Mouse (Mus musculus) kidney, postnatal 4 days (tissue): ENCODE measurements around the gene Orc2.

Experiments
- DNase-seq, 2 experiments: peaks; one replicate each; pipeline ENCODE4 v3.0.0; 2021; ENCODE audit warnings: mixed read lengths in 2 of 2

Orc2 gene

DNA sequence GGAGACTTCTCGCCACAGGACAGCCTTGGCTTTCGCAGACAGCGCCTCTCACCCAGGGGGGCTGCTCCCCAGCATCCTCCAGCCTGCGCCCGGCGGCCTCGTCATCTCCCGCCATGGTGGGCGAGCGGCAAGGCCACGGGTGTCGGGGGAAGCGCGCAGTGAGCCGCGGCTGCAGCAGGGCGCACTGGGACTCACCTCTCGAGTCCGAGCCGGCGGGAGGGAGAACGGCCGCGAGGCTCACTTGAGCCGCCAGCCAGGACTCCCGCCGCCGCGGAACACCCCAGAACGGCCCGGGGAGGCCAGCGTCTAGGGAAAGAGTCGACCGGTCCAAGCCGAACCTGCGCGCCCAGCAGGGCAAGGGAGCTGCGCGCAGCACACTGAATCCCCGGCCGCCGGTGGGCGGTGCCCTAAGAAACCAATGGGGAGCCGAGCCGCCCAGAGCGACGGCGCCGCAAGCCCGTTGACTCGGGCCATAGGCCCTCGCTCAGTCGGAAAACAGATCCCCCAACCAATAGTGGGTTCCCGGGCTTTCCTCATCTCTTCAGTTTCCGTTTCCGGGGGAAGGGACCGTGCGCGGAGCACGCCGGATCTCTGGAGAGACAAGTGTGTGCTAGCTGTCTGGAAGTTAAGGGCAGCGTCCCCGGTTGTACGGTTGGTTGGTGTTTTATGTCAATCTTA, at the start of gene Orc2:
Gene Orc2, minus strand, starts transcription at position 533 of the 678 bp plus-strand sequence.
- DNase-seq: peak; percentile 91 to 95

DNA sequence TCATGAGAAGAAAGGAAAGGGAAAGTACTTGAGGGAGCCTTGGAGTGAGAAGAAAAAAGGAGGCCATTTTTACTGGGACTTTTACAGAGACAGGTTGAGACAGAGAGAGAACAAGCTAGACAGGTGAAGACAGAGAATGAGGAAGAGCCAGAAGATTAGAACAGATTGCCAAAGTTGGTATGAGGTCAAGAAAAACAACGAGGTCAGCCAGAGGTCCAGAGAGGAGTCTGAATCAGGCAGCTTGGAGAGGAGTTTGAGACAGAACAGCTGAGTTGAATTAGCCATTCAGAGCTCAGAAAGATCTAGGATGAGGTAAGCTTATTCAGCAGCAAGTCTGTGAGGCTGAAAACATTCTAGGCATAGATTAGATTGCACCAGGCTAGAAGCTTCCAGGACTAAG, 36.5 kb upstream of the Orc2 start:
- DNase-seq: no peak

DNA sequence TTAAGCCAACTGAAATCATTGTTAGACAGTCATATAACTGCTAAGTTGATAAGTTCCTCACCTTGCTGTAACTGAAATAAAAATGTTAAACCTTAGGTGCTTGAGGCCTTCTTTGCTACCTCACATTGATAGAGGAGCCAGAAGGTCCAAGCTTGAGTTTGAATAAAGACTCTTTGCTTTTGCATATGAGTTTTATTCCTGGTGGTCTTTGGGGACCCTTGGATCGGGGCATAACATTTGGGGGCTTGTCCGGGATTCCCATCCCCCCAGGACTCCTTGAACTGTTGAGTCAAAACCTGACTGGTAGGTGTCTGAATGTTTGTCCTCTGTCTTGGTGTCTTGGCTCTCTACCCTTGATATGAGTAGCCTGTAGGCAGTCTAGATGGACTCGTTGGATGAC, 2.3 kb upstream of the Orc2 start:
- peak; percentile 5 to 9 for DNase-seq

DNA sequence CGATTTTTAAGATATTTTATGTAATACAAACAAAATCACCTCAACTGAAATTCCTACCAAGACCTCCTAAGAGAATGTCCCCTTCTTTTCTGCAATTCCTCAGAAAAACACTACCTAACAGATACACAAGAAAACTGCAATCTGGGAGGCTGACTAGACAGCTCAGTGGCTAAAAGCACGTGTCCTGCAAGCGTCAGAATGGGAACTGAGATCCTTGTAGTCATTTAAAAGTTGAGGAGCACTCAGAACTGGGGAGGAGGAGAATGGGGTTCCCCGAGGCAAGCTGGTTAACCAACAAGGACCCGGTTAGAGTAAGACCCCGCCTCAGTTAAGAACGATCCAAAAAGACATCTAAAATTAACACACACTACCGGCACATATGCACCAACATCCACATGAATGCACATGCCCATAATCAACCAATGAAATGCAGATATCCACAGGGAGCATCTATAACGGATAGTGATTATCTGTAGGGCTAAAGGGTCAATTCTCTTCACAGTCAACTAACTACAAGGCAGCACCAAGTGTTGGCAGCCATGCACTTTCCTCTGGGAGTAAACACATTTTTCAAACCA, 1.0 kb downstream of the Orc2 start:
- DNase-seq: no peak

DNA sequence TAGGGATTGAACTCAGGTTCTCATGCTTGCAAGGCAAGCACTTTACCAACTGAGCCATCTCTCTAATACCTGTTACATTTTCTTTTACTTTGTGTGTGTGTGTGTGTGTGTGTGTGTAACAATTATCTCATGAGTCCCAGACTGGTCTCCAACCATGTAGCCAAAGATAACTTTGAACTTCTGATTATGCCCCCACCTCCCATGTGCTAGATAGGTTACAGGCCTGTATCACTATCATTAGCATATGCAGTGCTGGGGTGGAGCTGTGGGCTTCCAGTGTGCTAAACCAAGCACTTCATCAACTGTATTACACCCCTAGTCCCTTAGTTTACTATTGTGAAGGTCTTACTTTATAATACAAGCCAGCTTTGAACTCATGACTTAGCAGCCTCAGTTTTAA, 1.8 kb downstream of the Orc2 start:
- DNase-seq: no peak

DNA sequence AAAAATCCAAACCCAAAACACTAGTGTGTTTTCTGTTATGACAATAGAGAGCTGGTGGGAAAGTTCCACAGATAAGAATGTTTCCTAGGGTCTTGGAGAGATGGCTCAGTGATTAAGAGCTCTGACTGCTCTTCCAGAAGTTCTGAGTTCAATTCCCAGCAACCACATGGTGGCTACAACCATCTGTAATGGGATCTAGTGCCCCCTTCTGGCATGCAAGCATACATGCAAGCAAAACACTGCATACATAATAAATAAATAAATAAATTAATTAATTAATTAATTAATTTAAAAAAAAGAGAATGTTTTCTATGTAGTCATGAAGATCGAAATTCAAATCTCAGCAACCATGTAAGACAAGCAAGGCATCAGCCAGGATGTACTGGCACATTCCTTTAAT, 6.2 kb downstream of the Orc2 start:
- DNase-seq: no peak

DNA sequence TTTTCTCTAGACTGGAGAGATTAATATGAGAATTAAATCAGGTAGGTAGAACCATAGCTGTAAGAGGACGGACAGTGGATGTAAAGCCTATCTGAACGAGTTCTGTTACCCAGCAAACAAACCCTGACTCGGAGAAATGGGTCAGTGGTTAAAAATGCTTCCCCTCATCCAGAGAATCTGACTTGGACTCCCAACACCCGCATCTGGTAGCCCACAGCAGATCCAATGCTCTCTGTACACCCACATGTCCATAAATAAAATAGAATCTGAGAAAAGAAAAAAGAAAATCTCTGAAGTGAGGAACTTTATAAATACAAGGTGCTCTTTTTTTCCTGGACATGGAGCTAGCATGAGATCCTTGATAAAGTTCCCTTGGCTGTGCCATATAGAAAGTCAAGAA, 7.2 kb downstream of the Orc2 start:
- no peak for DNase-seq

DNA sequence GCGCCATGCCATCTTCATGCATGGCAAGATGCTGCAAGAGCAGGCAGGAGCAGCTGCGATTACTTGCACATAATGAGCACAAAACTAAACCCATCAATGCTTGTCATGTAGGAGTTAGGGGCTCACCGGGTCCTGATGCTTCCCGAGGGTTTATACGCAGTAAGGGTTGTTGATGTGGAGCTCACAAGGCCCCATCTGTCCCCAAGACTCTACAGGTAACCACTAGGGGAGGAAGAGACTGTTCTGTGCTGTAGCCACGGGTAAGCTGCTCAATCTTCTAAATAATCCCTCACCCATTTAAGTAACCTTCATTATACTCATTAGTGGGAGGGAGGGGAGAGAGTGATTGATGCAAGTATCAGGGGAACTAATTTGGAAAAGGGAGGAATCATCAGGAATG, 9.3 kb downstream of the Orc2 start:
- DNase-seq: no peak

DNA sequence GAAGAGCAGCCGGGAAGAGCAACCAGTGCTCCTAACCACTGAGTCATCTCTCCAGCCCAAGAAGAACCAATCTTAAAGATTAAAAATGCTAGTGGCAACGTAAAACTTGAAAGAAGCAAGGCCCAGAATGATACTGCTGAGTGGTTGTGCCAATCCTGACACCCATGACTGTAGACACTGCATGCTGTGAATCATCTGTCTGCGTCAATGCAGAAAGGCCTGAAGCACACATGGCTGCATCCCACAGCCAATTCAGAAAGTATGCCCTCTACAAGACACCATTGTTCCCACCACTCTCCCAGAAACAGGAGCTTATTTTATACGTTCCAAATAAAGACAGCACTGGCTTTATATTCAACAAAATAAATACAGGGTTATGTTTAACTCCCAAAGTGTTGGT, 22.3 kb downstream of the Orc2 start:
- no peak for DNase-seq

DNA sequence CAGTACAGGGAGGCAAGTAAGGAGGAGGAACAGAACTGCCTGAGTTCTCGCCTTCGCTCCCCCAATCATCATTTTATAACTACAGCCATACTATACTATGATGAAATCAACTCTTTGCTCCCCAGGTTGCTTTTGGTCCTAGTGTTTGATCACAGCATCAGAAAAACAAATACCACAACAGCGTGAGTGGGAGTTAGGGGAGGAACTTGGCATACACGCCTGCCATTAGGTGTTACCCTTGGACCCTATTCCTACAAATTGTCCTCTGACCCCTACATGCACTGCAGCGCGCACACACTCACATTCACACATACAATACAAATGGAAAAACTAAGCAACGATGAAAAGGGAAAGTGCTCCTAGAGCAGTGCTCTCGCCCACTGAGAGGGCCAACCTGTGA, 29.2 kb downstream of the Orc2 start:
- no peak for DNase-seq

DNA sequence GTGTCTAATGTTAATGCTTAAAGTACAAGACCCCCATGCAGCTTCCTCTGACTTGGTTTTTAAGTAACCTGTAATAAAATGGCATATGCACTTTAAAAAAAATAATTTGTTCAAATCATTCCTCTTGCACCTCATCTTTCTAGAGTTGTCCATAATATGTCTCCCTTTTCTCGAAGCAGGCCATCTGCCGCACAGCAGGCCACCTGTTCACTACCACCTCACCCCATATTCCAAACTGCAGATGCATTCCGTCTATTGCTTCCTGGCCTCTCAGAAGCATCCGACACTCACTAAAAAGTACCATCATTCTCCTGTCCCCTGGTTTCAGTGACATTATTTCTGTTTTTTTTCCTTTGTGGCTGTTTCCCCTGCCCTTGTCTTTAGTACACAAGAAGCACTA, 39.3 kb downstream of the Orc2 start:
- DNase-seq: no peak

DNA sequence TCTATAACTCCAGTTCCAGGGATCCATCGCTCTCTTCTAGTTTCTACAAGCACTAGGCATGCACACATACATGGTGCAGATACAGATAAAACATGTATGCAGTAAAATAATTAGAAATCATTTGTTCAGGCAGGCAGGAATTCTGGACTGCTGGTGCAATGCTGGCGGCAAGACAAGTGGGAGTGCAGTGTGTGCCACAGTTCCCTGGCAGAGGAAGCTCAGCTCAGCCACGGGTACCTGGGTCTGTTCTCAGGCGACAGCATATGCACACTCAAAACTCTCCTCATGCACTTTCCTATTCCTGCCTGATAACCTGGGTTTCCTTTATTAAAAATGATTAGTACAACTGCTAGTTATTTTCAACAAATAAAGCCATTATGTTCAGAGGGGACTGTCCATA, 39.9 kb downstream of the Orc2 start:
- DNase-seq: no peak

DNA sequence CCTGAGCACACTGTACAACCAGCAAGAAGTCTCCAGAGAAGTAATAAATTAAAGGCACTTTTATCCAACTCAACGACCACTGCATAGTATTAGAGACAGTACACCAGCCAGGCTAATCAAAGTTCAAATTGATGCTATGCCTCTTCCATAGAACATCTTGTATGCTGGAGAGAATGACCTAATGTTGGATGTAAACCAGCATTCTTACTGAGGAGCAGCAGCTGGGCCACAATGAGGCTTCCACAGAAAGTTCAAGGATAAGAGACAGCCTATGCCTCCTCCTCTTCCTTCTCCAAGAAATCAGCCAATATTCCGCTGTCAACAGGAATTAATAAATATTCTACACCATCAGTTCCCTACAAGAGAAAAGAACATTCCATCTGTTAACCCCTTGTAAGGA, 41.0 kb downstream of the Orc2 start:
- peak in 1 of 2 experiments; percentile 36 for DNase-seq

DNA sequence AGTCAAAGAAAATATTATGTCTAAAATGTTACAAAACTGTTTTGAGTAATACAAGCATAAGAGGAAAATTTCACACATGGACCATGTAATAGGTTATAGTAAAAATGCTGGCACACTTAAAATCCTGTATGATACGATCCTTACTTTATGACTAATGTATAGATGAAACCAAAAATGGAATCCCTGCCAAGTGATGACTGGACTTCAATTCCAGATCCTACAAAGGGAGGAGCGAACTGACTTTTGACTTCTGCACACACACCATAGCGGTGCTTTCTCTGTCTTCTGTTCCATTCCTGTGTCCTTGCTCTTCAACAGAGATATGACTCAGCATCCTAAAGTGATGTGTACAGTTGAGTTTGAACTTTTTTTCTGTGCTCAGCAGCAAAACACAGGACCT, 44.3 kb downstream of the Orc2 start:
- no peak for DNase-seq

DNA sequence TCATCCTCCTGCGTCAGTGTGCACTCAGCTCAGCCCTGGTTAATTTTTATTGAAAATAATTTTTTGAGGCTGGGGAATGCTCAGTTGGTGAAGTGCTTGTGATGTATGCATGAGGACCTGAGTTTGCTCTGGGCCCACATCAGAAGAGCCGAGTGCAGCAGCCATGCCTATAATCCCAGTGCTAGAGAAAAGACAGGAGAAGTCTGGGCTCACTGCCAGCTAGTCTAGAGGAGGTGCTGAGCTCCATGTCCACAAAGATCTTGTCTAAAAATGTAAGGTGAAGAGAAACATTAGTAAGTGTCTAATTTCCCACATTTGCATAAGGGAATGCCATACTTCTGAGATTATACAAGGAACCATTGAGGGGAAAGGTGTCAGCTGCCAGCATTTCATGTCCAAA, 46.0 kb downstream of the Orc2 start:
- peak; percentile 29 to 47 for DNase-seq

DNA sequence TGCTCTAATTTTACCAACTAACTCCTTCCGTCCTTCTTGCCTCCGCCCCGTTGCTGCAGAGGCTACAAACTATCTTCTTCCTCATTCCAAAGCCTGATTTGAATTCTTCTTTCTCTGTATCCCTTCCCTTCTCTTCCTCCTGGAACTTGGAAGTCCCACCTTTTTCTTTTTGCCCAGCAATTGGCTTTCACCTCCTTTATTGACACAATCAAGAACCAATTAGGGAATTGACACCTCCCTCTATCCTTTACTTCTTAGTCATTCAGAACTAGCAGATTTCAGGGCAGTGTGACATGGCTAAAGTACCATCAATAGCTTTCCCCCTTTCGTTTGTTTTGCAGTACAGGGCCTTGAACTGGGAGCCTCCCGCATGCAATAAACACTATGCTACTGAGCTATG, 46.7 kb downstream of the Orc2 start:
- DNase-seq: no peak

DNA sequence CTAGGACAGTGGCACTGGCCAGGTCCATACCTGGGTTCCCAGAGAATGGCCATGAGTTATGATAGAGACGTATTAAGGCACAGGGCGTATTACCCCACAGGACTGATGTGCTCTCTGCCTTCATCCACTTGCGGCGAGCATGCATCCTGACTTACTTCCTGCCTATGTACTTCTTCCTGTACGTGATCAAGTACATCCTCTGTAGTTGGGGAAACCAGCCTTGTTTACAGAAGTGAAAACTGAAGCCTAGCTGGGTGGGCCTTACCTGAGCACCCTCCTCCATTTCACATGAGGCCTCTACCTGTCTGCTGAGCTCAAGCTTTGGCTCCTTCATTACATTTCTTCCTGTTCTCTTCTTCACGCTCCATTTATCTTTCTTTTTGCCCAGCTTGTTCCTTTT, 50.6 kb downstream of the Orc2 start:
- DNase-seq: no peak

DNA sequence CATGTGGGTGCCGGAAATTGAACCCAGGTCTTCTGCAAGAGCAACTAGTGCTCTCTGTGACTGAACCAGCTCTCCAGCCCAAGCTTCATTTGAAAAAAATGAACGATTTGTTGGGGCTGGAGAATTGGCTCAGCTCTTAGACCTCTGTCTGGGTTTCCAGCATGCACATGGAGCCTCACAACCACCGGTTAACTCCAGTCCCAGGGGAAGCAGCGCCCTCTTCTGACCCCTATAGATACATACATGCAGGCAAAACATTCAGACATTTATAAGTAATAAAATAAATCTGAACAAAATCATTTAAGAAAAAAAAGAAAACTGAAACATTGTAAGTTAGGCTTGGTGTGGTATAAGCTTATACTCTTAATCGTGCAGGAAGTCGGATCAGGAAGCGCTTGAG, 56.5 kb downstream of the Orc2 start:
- no peak for DNase-seq

DNA sequence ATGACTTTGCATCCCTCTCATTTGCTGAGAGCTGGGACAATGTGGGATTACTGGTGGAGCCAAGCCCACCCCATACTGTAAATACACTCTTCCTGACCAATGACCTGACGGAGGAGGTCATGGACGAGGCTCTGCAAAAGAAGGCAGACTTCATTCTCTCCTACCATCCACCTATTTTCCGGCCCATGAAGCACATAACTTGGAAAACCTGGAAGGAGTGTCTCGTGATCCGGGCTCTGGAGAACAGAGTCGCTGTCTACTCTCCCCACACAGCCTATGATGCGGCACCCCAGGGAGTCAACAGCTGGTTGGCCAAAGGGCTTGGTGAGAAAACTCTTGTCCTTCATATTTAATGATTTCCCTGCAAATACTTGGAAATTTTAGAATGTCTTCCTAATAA, 57.1 kb downstream of the Orc2 start:
- DNase-seq: no peak

DNA sequence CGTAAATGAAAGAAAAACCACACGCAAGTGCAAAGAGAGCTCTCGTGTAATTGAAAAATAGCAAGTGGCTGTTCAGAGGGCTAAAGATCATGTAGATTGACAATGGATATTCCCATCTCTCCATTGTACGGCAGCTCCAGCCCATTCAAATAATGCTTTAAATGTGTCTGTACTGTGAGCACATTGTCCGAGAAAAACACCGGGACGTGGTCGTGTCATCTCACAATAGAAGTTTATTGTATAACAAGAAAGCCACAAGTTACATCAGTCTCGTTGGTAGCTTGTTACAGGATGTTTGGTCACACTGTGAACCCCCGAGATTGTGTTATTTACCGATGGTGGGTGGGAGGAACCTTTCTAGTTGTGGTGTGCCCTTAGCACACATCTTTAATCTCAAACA, 59.0 kb downstream of the Orc2 start:
- DNase-seq: no peak

DNA sequence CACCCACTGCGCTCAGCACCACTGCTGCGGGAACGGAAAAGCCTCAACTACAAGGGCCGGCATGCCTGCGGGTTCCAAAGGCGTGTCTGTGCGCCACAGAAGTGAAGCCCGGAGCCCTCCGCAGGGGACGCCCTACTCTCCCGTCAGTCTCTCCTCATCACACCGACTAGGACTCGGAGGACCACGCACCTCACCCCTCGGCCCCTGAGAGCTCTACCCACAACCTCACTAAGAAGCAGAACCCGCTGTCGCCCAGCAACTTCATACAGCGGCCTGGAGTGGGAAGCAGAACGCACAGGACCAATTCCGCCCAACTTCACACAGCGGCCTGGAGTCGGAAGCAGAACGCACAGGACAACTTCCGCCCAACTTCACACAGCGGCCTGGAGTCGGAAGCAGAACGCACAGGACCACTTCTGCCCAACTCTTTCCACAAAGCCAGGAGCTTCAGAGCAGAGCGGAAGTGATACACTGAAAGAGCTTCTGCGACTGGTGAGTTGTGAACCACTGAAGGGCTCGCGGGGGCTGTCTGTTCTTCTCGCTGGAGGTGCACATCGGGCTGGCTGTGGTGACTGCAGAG, 59.7 kb downstream of the Orc2 start, which contains the start of the genes Nif3l1 and Ppil3:
Gene Nif3l1, plus strand, starts transcription at position 9 of the 580 bp plus-strand sequence.
Gene Ppil3, minus strand, starts transcription at position 344 of the 580 bp plus-strand sequence.
- peak; percentile 84 to 92 for DNase-seq

DNA sequence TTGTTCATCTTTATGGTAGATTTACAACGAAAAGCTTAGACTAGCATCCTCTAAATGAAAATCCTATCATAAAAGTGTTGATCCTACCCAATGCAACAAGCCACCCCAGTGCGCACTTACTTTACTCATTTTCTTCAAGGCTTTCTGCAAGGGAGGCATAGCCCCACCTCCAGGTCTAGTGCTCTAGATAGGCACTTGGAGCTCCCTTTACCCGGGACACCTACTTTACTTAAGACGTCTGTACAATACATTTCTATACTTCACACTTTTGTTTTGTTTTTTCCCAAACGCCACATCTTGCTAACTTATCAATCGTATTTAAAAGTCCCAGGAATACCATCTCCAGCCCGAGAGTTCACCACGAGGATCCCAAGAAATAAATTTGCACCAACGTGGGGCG, 60.2 kb downstream of the Orc2 start:
- DNase-seq: no peak

DNA sequence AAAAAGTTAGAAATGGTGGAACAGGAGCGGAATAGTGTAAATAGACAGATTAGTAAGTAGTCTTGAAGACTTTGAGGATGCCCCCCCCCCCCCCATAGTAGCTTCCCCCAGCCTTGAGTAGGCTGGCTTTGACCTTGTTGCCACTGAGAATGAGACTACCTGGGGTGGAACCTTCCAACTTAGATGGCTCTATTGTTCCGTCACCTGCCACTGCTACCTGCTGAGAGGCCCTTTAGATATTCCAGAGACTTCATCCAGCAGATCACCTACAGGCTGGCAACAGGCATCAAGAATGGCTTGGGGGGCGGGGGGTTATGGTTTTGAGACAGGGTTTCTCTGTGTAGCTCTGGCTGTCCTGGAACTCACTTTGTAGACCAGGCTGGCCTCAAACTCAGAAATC, 80.4 kb downstream of the Orc2 start:
- DNase-seq: no peak
